Mouse (Mus musculus): ENCODE data around the gene Iqub. TPM values are rescaled to one million over a fixed set of nuclear protein-coding genes. Genes with fewer than 3 reads are reported as not detected.

The Iqub gene
- polyA plus RNA-seq, 1 experiment = not detected

DNA sequence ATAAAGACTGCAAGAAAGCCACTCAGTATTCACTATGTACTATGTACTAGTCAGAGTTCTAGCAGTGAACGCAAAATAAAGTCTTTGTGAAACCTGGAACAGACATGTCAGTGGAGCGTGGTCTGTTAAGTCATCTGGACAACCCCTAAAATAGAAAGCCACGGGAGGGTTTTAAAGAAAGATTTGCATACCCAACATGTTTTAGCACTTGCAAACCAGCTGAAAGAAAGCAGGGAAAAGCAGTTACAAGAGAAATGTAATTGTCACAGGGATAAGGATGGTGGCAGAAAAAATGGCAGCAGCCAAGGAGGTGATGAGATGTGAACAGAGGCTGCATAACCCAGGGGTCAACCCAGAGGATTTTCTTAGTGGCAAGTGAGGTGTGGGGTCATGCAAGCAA, 10.8 kb upstream of the Iqub start:
- TF ChIP-seq CTCF (IDR thresholded peaks at IDR 0.05; ENCODE audit: control insufficient read depth, insufficient read depth, low read length) (no peak), POLR2A (IDR thresholded peaks at IDR 0.05; ENCODE audit: borderline replicate concordance, control insufficient read depth, low read depth, low read length) (no peak)
- Histone ChIP-seq H3K4me1 (ENCODE audit: control insufficient read depth, insufficient read depth, low read length) (peaks cover 1% of the 10 kb centered on the region; the same call in 1 of the 2 replicates), H3K27ac (ENCODE audit: control insufficient read depth, insufficient read depth, low read depth, low read length, poor library complexity) (no peak overlapping the region), H3K4me3 (replicated peaks; ENCODE audit: control insufficient read depth, low read depth, low read length) (no peak overlapping the region)
- WGBS = 70% methylated on average over 3 of the region's 3 CpGs

DNA sequence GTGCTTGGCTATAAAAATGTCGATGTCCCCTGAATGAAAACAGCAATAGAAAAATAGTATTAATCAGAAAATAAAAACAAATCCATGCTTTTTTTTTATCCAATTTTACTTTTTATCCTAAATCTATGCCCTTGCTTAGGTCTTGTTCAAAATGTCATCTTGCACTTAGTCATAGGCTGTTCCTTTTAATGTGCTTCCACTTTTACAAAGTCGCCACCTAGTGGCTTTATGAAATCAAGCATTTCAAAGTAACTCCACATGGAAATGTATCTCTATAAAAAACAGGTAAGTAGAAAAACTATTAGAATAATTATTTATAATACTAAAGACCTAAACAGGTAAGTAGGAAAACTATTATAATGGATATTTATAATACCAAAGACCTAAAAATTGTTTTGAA, 1.3 kb upstream of the Iqub start:
- no peak overlapping the region for H3K4me3 ChIP-seq (replicated peaks; ENCODE audit: control insufficient read depth, low read depth, low read length)
- no peaks in the 10 kb centered on the region for H3K4me1 ChIP-seq (ENCODE audit: control insufficient read depth, insufficient read depth, low read length)
- TF ChIP-seq POLR2A (IDR thresholded peaks at IDR 0.05; ENCODE audit: borderline replicate concordance, control insufficient read depth, low read depth, low read length) = no peak
- TF ChIP-seq CTCF (IDR thresholded peaks at IDR 0.05; ENCODE audit: control insufficient read depth, insufficient read depth, low read length) = no peak
- H3K27ac ChIP-seq (ENCODE audit: control insufficient read depth, insufficient read depth, low read depth, low read length, poor library complexity) = no peak overlapping the region
- WGBS = 39% methylated on average over 2 of the region's 2 CpGs

DNA sequence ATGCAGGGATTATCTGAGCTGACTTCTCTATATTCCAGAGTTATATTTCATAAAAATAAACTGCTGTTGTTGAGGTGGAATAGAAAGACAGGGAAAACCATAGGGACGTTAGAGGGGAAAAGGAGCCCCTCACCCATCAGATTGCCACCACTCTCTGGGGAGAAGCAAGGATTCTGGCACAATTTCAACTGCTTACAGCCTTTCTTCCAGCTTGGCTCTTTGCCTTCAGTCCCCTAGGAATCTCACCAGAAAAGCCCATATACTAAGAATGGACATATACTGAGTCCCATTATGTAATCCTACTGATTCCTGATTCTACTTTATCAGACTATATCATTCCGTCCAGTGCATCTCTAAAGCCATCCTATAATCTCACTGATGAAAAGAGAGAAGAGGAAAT, 10.7 kb downstream of the Iqub start:
- no peak overlapping the region for H3K4me3 ChIP-seq (replicated peaks; ENCODE audit: control insufficient read depth, low read depth, low read length)
- WGBS = 62% methylated on average over 2 of the region's 2 CpGs
- TF ChIP-seq POLR2A (IDR thresholded peaks at IDR 0.05; ENCODE audit: borderline replicate concordance, control insufficient read depth, low read depth, low read length) = no peak
- TF ChIP-seq CTCF (IDR thresholded peaks at IDR 0.05; ENCODE audit: control insufficient read depth, insufficient read depth, low read length) = no peak
- H3K4me1 ChIP-seq (ENCODE audit: control insufficient read depth, insufficient read depth, low read length) = no peaks in the 10 kb centered on the region
- H3K27ac ChIP-seq (ENCODE audit: control insufficient read depth, insufficient read depth, low read depth, low read length, poor library complexity) = no peak overlapping the region

DNA sequence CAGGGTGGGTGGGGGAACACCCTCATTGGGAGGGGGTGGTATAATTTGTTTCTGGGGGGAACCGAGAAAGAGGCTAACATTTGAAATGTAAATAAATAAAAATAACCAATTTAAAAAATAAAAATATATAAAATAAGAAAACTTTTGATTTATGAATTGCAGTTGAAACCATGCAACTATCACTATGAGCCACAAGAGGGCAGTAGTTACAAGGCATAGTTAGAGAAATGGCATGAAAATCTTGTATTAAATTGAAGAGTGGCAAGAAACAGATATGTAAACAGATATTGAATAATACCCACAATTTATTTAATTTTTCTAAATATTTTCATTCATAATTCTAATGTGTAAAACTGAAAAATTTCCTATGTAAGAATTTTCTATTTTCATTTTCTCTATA, 24.5 kb downstream of the Iqub start:
- no peaks in the 10 kb centered on the region for H3K4me1 ChIP-seq (ENCODE audit: control insufficient read depth, insufficient read depth, low read length)
- WGBS = 10% methylated on average over 1 of the region's 1 CpGs
- H3K4me3 ChIP-seq (replicated peaks; ENCODE audit: control insufficient read depth, low read depth, low read length) = no peak overlapping the region
- H3K27ac ChIP-seq (ENCODE audit: control insufficient read depth, insufficient read depth, low read depth, low read length, poor library complexity) = no peak overlapping the region
- TF ChIP-seq CTCF (IDR thresholded peaks at IDR 0.05; ENCODE audit: control insufficient read depth, insufficient read depth, low read length) = no peak
- TF ChIP-seq POLR2A (IDR thresholded peaks at IDR 0.05; ENCODE audit: borderline replicate concordance, control insufficient read depth, low read depth, low read length) = no peak

DNA sequence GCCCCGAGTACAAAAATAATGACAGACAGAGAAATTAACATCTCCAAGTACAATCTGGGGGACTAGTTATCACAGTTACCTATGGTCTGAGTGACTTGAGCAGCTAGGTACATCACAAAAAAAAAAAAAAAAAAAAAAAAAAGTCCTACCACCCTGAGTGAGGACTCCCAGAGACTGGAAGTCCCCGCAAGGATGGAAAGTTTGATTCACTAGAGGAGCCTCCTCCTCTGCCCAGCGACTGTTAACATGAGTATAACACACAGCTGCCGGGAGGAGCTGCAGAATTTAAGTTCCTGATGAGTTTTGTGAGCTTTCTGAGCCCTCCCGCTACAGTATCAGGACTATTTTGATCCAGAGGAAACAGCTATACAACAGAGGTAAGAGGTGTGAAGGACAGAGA, 28.3 kb downstream of the Iqub start:
- no peak for TF ChIP-seq CTCF (IDR thresholded peaks at IDR 0.05; ENCODE audit: control insufficient read depth, insufficient read depth, low read length)
- no peaks in the 10 kb centered on the region for H3K4me1 ChIP-seq (ENCODE audit: control insufficient read depth, insufficient read depth, low read length)
- no peak overlapping the region for H3K27ac ChIP-seq (ENCODE audit: control insufficient read depth, insufficient read depth, low read depth, low read length, poor library complexity)
- H3K4me3 ChIP-seq (replicated peaks; ENCODE audit: control insufficient read depth, low read depth, low read length) = no peak overlapping the region
- WGBS = 74% methylated on average over 5 of the region's 5 CpGs

DNA sequence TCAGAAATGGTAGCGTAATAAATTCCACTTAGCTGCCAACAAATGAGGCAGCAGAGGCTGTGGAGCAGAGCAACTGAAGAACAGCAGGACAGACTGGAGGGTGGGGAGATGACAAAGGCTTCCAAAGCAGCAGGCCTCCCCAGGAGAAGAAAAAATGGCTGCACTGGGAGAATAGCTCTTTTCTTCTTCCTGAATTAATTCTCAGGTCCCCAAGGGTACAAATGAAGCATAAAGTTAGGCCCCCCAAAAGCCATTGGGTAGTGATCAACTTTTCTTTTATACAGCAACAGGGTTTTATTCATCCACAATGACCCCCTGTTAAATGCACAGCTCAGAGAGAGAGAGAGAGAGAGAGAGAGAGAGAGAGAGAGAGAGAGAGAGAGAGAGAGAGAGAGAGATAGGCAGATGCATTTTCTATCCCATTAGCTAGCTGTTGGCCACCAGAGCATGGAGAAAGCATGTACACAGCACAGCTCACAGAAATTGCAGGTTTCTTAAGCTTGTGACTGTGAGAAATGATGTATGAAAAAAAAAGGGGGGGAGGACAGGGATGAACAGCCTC, 44.2 kb downstream of the Iqub start:
- Histone ChIP-seq H3K4me3 (replicated peaks; ENCODE audit: control insufficient read depth, low read depth, low read length) (no peak overlapping the region), H3K4me1 (ENCODE audit: control insufficient read depth, insufficient read depth, low read length) (no peaks in the 10 kb centered on the region), H3K27ac (ENCODE audit: control insufficient read depth, insufficient read depth, low read depth, low read length, poor library complexity) (no peak overlapping the region)
- TF ChIP-seq POLR2A (IDR thresholded peaks at IDR 0.05; ENCODE audit: borderline replicate concordance, control insufficient read depth, low read depth, low read length) (no peak), CTCF (IDR thresholded peaks at IDR 0.05; ENCODE audit: control insufficient read depth, insufficient read depth, low read length) (no peak)
- WGBS = 81% methylated on average over 1 of the region's 1 CpGs

DNA sequence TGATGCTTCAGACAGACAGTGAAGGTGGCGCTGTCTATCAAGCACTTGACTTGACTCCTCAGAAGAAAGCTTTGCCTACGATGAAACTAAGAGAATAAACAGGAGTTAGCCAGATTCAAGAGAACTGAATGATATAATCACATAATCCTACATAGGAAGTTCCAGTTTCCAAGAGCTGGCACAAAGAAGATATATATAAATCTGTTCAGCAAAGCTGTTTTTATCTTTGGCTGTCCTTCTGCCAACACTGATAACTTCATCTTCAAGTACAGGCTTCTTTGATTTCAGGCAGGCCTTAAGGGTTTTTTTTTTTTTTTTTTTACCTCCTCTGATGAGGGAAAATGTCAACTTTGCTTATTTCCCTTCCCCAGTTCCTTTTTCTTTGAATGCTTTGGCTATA, 44.7 kb downstream of the Iqub start:
- TF ChIP-seq POLR2A (IDR thresholded peaks at IDR 0.05; ENCODE audit: borderline replicate concordance, control insufficient read depth, low read depth, low read length) (no peak), CTCF (IDR thresholded peaks at IDR 0.05; ENCODE audit: control insufficient read depth, insufficient read depth, low read length) (no peak)
- Histone ChIP-seq H3K4me3 (replicated peaks; ENCODE audit: control insufficient read depth, low read depth, low read length) (no peak overlapping the region), H3K27ac (ENCODE audit: control insufficient read depth, insufficient read depth, low read depth, low read length, poor library complexity) (no peak overlapping the region), H3K4me1 (ENCODE audit: control insufficient read depth, insufficient read depth, low read length) (no peaks in the 10 kb centered on the region)
- 87% methylated on average over 2 of the region's 2 CpGs for WGBS

DNA sequence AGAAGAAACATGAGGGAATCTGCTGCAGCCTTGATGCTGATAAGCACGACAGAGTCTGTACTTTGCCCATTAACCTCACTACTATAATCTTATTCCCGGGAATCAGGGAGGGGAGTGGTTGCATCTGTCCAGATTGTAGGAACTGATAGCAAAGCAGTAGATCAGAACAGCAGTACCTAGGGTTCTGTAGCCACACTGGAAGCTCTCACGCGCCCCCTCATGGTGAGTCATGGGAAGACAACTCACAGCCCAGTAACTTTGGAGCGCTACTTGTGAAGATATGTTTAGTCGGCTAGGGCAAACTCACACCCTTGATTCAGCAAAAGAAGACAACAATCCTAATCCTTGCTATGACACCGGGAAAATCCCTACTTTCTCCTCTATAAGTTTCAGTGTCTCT, 58.8 kb downstream of the Iqub start:
- Histone ChIP-seq H3K27ac (ENCODE audit: control insufficient read depth, insufficient read depth, low read depth, low read length, poor library complexity) (no peak overlapping the region), H3K4me1 (ENCODE audit: control insufficient read depth, insufficient read depth, low read length) (no peaks in the 10 kb centered on the region), H3K4me3 (replicated peaks; ENCODE audit: control insufficient read depth, low read depth, low read length) (no peak overlapping the region)
- TF ChIP-seq POLR2A (IDR thresholded peaks at IDR 0.05; ENCODE audit: borderline replicate concordance, control insufficient read depth, low read depth, low read length) (no peak), CTCF (IDR thresholded peaks at IDR 0.05; ENCODE audit: control insufficient read depth, insufficient read depth, low read length) (peak; percentile 26; the same call in 1 of the 2 replicates)
- WGBS = 35% methylated on average over 7 of the region's 7 CpGs

All from bone marrow, adult 2 months (tissue).